Comparison of ENCODE assay signal across 8 mouse cellular contexts in the genomic region with DNA sequence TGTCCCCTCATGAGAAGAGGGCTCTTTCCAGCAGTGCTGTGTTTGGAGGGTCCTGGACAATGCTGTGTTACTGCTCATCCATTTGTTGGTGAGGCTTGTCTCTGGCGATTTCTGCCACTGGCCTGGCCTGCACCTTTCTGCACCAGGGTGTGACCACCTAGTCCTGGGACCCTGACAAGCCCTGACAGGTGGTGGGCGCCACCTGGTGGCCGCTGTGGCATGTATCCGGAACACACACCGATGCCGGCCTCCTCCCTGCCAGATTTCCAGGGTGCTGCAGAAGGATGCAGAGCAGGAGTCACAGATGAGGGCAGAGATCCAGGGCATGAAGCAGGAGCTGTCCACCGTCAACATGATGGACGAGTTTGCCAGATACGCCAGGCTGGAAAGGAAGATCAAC. TPM values are rescaled to one million over a fixed set of nuclear protein-coding genes. Genes with fewer than 3 reads are reported as not detected.
DNase-seq lines count a peak whose midpoint lies in the region; ATAC-seq and TF ChIP-seq lines count a peak whose summit lies in the region.

No protein-coding gene starts in this region.

- no peak overlapping the region for H3K9ac ChIP-seq in hindbrain, embryonic 12.5 days

- H3K36me3 ChIP-seq in hindbrain, embryonic 12.5 days = peaks cover 26% of the 10 kb centered on the region

- TF ChIP-seq POLR2A in cerebellum, adult 2 months (IDR thresholded peaks at IDR 0.05; ENCODE audit: borderline replicate concordance, insufficient read depth, low read length) = 0 out of 2 replicates have a peak, but pooled peaks have one; percentile 28

- no peaks in the 10 kb centered on the region for H3K27me3 ChIP-seq in cerebellum, adult 2 months (ENCODE audit: control insufficient read depth, insufficient read depth, low read length)
- H3K27me3 ChIP-seq in hindbrain, embryonic 12.5 days = no peaks in the 10 kb centered on the region

- H3K4me1 ChIP-seq in cerebellum, adult 2 months (ENCODE audit: control insufficient read depth, insufficient read depth, low read length) = peaks cover 12% of the 10 kb centered on the region; the same call in 1 of the 2 replicates
- H3K4me1 ChIP-seq in hindbrain, embryonic 12.5 days = peaks cover 7% of the 10 kb centered on the region

- H3K4me3 ChIP-seq in cerebellum, adult 2 months (replicated peaks; ENCODE audit: insufficient read depth, low read depth, low read length) = peak overlapping the region; percentile 69
- H3K4me3 ChIP-seq in hindbrain, embryonic 12.5 days = no peak overlapping the region
- no peak overlapping the region for H3K4me3 ChIP-seq in left cerebral cortex, adult 2 months

- H3K27ac ChIP-seq in cerebellum, adult 2 months (ENCODE audit: insufficient read depth, low read length) = 0 out of 2 replicates have a peak overlapping the region, but pooled peaks have one; percentile 39
- no peak overlapping the region for H3K27ac ChIP-seq in hindbrain, embryonic 12.5 days
- no peak overlapping the region for H3K27ac ChIP-seq in left cerebral cortex, adult 2 months

- no peaks in the 10 kb centered on the region for H3K9me3 ChIP-seq in hindbrain, embryonic 12.5 days (replicated peaks)

- peak; percentile 91 for TF ChIP-seq CTCF in cerebellum, adult 2 months (IDR thresholded peaks at IDR 0.05; ENCODE audit: borderline replicate concordance, insufficient read depth, low read depth, low read length)
- peak; percentile 77 for TF ChIP-seq CTCF in left cerebral cortex, adult 2 months (IDR thresholded peaks at IDR 0.05)

- 2% methylated on average over 9 of the region's 9 CpGs for WGBS in cerebellum, adult 2 months
- WGBS in hindbrain, embryonic 12.5 days = 25% methylated on average over 9 of the region's 9 CpGs

- intact Hi-C loops in left cerebral cortex, adult 2 months (cut with DNase I) = loop anchor here (5.0 kb wide), 1 partner anchor 159 kb away; the partner anchor contains the start of gene Psmg1

- peak; percentile 73 for DNase-seq in Muller cell, postnatal 12 days (ENCODE audit: inconsistent ontology term)
- DNase-seq in cerebellum, adult 2 months = peak; percentile 84 to 85
- DNase-seq in left cerebral cortex, adult 2 months (ENCODE audit: extremely low spot score in 1 of 2, low spot score in 2 of 2) = peak; percentile 63
- peak; percentile 82 for DNase-seq in right cerebral cortex, postnatal 14 days
- peak; percentile 60 to 86 for DNase-seq in urinary bladder, postnatal 4 days (ENCODE audit: low spot score in 2 of 2)

- peak; percentile 61 for ATAC-seq in frontal cortex, adult (ENCODE audit: low TSS enrichment)
- ATAC-seq in hindbrain, embryonic 12.5 days (ENCODE audit: low FRiP score) = peak; percentile 26; the same call in 1 of the 2 replicates
- peak; percentile 82 for ATAC-seq in megakaryocyte, adult 5-6 weeks (ENCODE audit: poor library complexity, severe bottlenecking)

- H3K4me2 ChIP-seq in hindbrain, embryonic 12.5 days (replicated peaks) = no peak overlapping the region

RNA-seq across cellular contexts. Expression of gene Wrb, which starts 6.3 kb away (rescaled TPM):
- 138 and 145 TPM in 2 replicates for polyA plus RNA-seq in cerebellum, adult 2 months (2012; rRNA removed)
- polyA plus RNA-seq in hindbrain, embryonic 12.5 days (2016; fragmentation: Nextera tagmentation; extraction: Ambion mirVana) = 117 and 121 TPM in 2 replicates
- 10 to 100 TPM; 68.4 to 72.4 TPM for total RNA-seq in left cerebral cortex, adult 2 months (2021)
- 4.4 and 5.5 TPM in 2 replicates for total RNA-seq in megakaryocyte, adult 5-6 weeks (2015)
- total RNA-seq in megakaryocyte, adult 5-6 weeks (2017) = 6.0 and 7.1 TPM in 2 replicates

RNA-seq across cellular contexts. Expression of gene Hmgn1, which starts 24.0 kb away (rescaled TPM):
- 76.0 and 78.7 TPM in 2 replicates for polyA plus RNA-seq in cerebellum, adult 2 months (2012; rRNA removed)
- 655 and 709 TPM in 2 replicates for polyA plus RNA-seq in hindbrain, embryonic 12.5 days (2016; fragmentation: Nextera tagmentation; extraction: Ambion mirVana)
- 10 to 100 TPM; 49.5 to 61.2 TPM for total RNA-seq in left cerebral cortex, adult 2 months (2021)
- total RNA-seq in megakaryocyte, adult 5-6 weeks (2015) = 41.8 and 53.3 TPM in 2 replicates
- 71.5 and 75.2 TPM in 2 replicates for total RNA-seq in megakaryocyte, adult 5-6 weeks (2017)

RNA-seq across cellular contexts. Expression of gene Lca5l, which starts 40.5 kb away (rescaled TPM):
- 2.1 and 2.5 TPM in 2 replicates for polyA plus RNA-seq in cerebellum, adult 2 months (2012; rRNA removed)
- polyA plus RNA-seq in hindbrain, embryonic 12.5 days (2016; fragmentation: Nextera tagmentation; extraction: Ambion mirVana) = 1.6 TPM in 2 replicates
- 1 to 10 TPM; 1.4 to 2.1 TPM for total RNA-seq in left cerebral cortex, adult 2 months (2021)
- total RNA-seq in megakaryocyte, adult 5-6 weeks (2015) = not detected in 2 replicates
- total RNA-seq in megakaryocyte, adult 5-6 weeks (2017) = 0.12 and 0.15 TPM in 2 replicates

RNA-seq across cellular contexts. Expression of gene Sh3bgr, which starts 48.7 kb away (rescaled TPM):
- polyA plus RNA-seq in cerebellum, adult 2 months (2012; rRNA removed) = 38.3 and 54.5 TPM in 2 replicates
- polyA plus RNA-seq in hindbrain, embryonic 12.5 days (2016; fragmentation: Nextera tagmentation; extraction: Ambion mirVana) = 3.0 and 3.2 TPM in 2 replicates
- total RNA-seq in left cerebral cortex, adult 2 months (2021) = 1 to 10 TPM; 2.3 to 2.8 TPM
- 0.76 and 0.89 TPM in 2 replicates for total RNA-seq in megakaryocyte, adult 5-6 weeks (2015)
- not detected in 2 replicates for total RNA-seq in megakaryocyte, adult 5-6 weeks (2017)

Comparison
In these comparisons a context has a peak if more than half of its experiments do, and no peak if none do; other contexts are left out.
1. ATAC-seq: peak in every context shown above with its lines; median percentile 82 in megakaryocyte, adult 5-6 weeks; 61 in frontal cortex, adult; 26 in hindbrain, embryonic 12.5 days.
2. RNA of gene Wrb, which starts 6.3 kb away (total RNA-seq): 68.4 to 72.4 TPM in left cerebral cortex, adult 2 months; 4.4 to 7.1 TPM in megakaryocyte, adult 5-6 weeks; every median in the first group is over 4 times any median in the second.
3. Peak in every context shown above with its lines, with median percentiles within 50 percentile points of each other: DNase-seq.